ENCODE assay signal across 9 mouse cellular contexts in genomic region chrX:73654177-73654576, GRCm38 (mm10). TPM values are rescaled to one million over a fixed set of nuclear protein-coding genes. Genes with fewer than 3 reads are reported as not detected.
DNase-seq lines count a peak whose midpoint lies in the region; ATAC-seq and TF ChIP-seq lines count a peak whose summit lies in the region.
"Had no signal": no experiment of that assay in that cellular context is flagged by ENCODE, and none has a peak within 500 bp of the region (broad histone marks: within the 10 kb centered on the region; RNA-seq: fewer than 3 reads in every experiment).

No protein-coding gene starts in this region.

- H3K27ac ChIP-seq in cortical plate, adult 2 months (ENCODE audit: insufficient read depth, low read length) = no peak overlapping the region
- H3K27ac ChIP-seq in kidney, postnatal 0 days = no peak overlapping the region
- H3K27ac ChIP-seq: heart, embryonic 15.5 days had no signal

- DNase-seq in adrenal gland, adult (ENCODE audit: inconsistent age in 2 of 2, low spot score in 1 of 2) = peak; percentile 71 to 76
- no peak for DNase-seq in adrenal gland, adult 8-10 months
- DNase-seq in T-cell, adult 2 months (ENCODE audit: low spot score) = peak; percentile 53
- DNase-seq in heart, postnatal 10 days = peak; percentile 56 to 82
- DNase-seq in kidney, postnatal 0 days (ENCODE audit: low spot score) = peak; percentile 70
- peak; percentile 63 to 76 for DNase-seq in lung, postnatal 4 days
- peak; percentile 61 for DNase-seq in right cerebral cortex, postnatal 4 days

- H3K4me1 ChIP-seq in cortical plate, adult 2 months (ENCODE audit: control insufficient read depth, insufficient read depth, low read length) = peaks cover 3% of the 10 kb centered on the region; the same call in 1 of the 2 replicates
- no peaks in the 10 kb centered on the region for H3K4me1 ChIP-seq in kidney, postnatal 0 days (replicated peaks; ENCODE audit: insufficient read depth, low read length)
- H3K4me1 ChIP-seq: heart, embryonic 15.5 days had no signal

- 11% methylated on average over 6 of the region's 6 CpGs for WGBS in kidney, postnatal 0 days

- TF ChIP-seq POLR2A in cortical plate, adult 2 months (IDR thresholded peaks at IDR 0.05; ENCODE audit: extremely low read depth, insufficient read depth, low read length) = no peak

- no peak overlapping the region for H3K9ac ChIP-seq in kidney, postnatal 0 days (ENCODE audit: low read depth, low read length)
- H3K9ac ChIP-seq: heart, embryonic 15.5 days had no signal

- no peaks in the 10 kb centered on the region for H3K36me3 ChIP-seq in kidney, postnatal 0 days (ENCODE audit: insufficient read depth, low read length)
- H3K36me3 ChIP-seq: heart, embryonic 15.5 days had no signal

- no peak overlapping the region for H3K4me3 ChIP-seq in cortical plate, adult 2 months (ENCODE audit: insufficient read depth, low read length)
- no peak overlapping the region for H3K4me3 ChIP-seq in kidney, postnatal 0 days (replicated peaks; ENCODE audit: low read depth, low read length)
- H3K4me3 ChIP-seq: heart, embryonic 15.5 days had no signal

- no peaks in the 10 kb centered on the region for H3K9me3 ChIP-seq in kidney, postnatal 0 days (replicated peaks; ENCODE audit: low read length)
- H3K9me3 ChIP-seq: heart, embryonic 15.5 days had no signal

- H3K27me3 ChIP-seq in kidney, postnatal 0 days (ENCODE audit: insufficient read depth, low read length) = no peaks in the 10 kb centered on the region

- intact Hi-C loops in heart, postnatal 10 days (cut with DNase I) = loop anchor here (1.0 to 2.0 kb wide), 3 partner anchors 61 to 645 kb away; no protein-coding TSS in a partner anchor

- peak; percentile 87 for TF ChIP-seq CTCF in cortical plate, adult 2 months (IDR thresholded peaks at IDR 0.05; ENCODE audit: extremely low read depth, insufficient read depth, low read length)
- peak; percentile 86 for TF ChIP-seq CTCF in kidney, postnatal 0 days (IDR thresholded peaks at IDR 0.05; ENCODE audit: low read depth)

- peak; percentile 71 for ATAC-seq in kidney, postnatal 0 days (replicated peaks; ENCODE audit: low FRiP score, low read depth)

- H3K4me2 ChIP-seq in kidney, postnatal 0 days (ENCODE audit: low read length) = no peak overlapping the region
- H3K4me2 ChIP-seq: heart, embryonic 15.5 days had no signal

RNA-seq across cellular contexts. Expression of gene Pnck, which starts 5.7 kb away (rescaled TPM):
- 10 to 100 TPM; 10.6 to 29.6 (median 18.5) TPM for total RNA-seq in adrenal gland, adult 8-10 months (2022)
- 90.2 and 98.5 TPM in 2 replicates for polyA plus RNA-seq in cortical plate, adult 2 months (2012; rRNA removed)
- 1 to 10 TPM; 8.0 to 8.4 TPM for total RNA-seq in heart, postnatal 10 days (2021)
- polyA plus RNA-seq in kidney, postnatal 0 days (2015; fragmentation: Nextera tagmentation; extraction: Ambion mirVana) = 15.7 and 18.7 TPM in 2 replicates

RNA-seq across cellular contexts. Expression of gene Dusp9, which starts 15.0 kb away (rescaled TPM):
- total RNA-seq in adrenal gland, adult 8-10 months (2022) = 1 to 10 TPM in 1 of 4 experiments, under 1 TPM in 3; 0.17 to 1.1 (median 0.52) TPM
- polyA plus RNA-seq in cortical plate, adult 2 months (2012; rRNA removed) = 0.81 and 1.2 TPM in 2 replicates
- under 1 TPM in 1 of 2 experiments, not detected in 1; 0.14 TPM for total RNA-seq in heart, postnatal 10 days (2021)
- polyA plus RNA-seq in kidney, postnatal 0 days (2015; fragmentation: Nextera tagmentation; extraction: Ambion mirVana) = 23.5 and 25.0 TPM in 2 replicates

RNA-seq across cellular contexts. Expression of gene Slc6a8, which starts 18.8 kb away (rescaled TPM):
- 100 to 1,000 TPM in 3 of 4 experiments, 10 to 100 TPM in 1; 63.8 to 185 (median 134) TPM for total RNA-seq in adrenal gland, adult 8-10 months (2022)
- 111 and 134 TPM in 2 replicates for polyA plus RNA-seq in cortical plate, adult 2 months (2012; rRNA removed)
- total RNA-seq in heart, postnatal 10 days (2021) = 100 to 1,000 TPM; 112 to 126 TPM
- polyA plus RNA-seq in kidney, postnatal 0 days (2015; fragmentation: Nextera tagmentation; extraction: Ambion mirVana) = 12.0 and 12.2 TPM in 2 replicates
